Mouse (Mus musculus) C3H10T1/2 (cell line): Measurements from ENCODE around the gene Slamf8. TPM values are rescaled to one million over a fixed set of nuclear protein-coding genes. Genes with fewer than 3 reads are reported as not detected.

Experiments
- polyA plus RNA-seq, 2 experiments: library from polyadenylated mRNA; unstranded; fragments of >200 nt; fragmentation: generic; extraction: Trizol; gene quantifications; one replicate each; pipeline ENCODE4 v1.2.1; 2012; ENCODE audit warnings: missing spikeins in 2 of 2

Gene Slamf8
- under 1 TPM in 1 of 2 experiments, not detected in 1; 0.18 TPM for polyA plus RNA-seq

GRCm38 (mm10) chr1:172590385-172590784 is at the start of gene Slamf8:
Slamf8 (minus strand) TSS chr1:172590568.

DNA sequence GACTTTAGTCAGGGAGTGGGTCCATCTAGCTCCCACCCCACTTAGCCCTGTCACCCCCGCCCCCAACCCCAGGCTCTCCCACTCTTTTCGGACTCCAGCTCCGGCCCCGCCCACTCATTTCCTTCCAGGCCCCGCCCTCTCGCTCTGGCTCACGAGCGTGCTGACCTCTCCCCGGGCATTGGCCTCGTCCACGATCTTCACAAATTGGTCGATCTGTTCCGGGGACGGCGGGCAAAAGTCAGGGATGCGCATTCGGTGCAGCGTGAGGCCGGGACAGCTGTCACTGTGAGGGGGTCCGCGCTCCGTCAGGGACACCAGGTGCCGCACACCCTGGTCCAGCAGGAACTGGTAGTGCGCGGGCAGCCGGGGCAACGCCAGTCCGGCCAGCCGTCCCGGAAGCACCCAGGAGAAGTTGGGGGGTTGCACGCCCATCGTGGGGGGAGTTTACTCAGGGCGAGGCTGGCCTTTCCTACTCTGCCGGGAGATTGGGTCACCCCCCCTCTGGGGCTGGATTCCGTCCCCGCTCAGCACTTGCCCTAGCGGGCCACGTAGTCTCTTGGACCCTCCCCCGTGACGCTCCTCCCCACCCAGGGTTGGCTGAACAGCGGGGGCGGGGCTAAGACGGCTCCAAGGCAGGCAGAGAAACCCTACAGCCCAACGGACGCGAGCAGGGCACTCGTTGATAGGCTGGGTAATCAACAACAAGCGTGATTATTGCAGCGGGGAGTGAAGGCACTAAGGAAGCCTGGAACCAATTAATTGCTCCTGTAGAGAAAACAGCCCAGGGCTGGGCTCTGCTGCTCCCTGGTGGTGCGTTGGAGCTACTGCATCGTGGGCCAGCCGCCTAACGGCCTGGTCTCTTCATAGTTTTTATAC is 42.3 kb upstream of the Slamf8 start, which contains the start of gene Dusp23:
Gene Dusp23, minus strand, starts transcription at position 512 of the 876 bp plus-strand sequence.

DNA sequence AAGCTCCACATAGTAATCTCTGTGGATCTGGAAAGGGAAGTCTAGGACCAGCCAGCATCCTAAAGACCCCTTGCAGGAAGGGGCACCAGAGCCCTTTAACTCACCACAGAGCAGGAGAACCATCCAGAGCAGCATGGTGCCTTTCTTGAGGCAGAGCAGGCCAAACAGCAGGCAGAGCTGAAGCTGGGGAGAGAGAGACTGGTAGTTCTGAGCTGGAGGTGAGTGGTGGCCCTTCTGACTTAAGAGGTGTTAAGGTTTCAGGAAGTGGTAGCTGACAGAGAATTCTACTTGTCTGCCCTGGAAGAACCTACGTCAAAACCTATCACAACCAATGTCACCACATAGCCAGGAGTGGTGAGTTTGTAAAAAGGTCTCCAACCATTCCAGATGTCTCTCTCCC is 12.0 kb upstream of the Slamf8 start, which contains the start of gene Fcrl6:
Gene Fcrl6, minus strand, starts transcription at position 226 of the 400 bp plus-strand sequence.

GRCm38 (mm10) chr1:172555638-172556037 is 34.7 kb downstream of the Slamf8 start, which contains the start of gene Vsig8:
Vsig8 (plus strand) TSS chr1:172555938.

Other genes starting within 250 kb of the Slamf8 start
- gene Kcnj10, start 249.4 kb downstream of the Slamf8 start, polyA plus RNA-seq, result under 1 TPM in 1 of 2 experiments, not detected in 1; 0.01 TPM
- 1 to 10 TPM in 1 of 2 experiments, under 1 TPM in 1; 0.43 to 1.8 TPM for gene Pigm, start 214.0 kb downstream of the Slamf8 start, polyA plus RNA-seq
- gene Slamf9, start 115.2 kb downstream of the Slamf8 start, polyA plus RNA-seq, result not detected
- gene Igsf9, start 108.8 kb downstream of the Slamf8 start, polyA plus RNA-seq, result 1 to 10 TPM in 1 of 2 experiments, under 1 TPM in 1; 0.41 to 3.1 TPM
- gene Tagln2, start 90.5 kb downstream of the Slamf8 start, polyA plus RNA-seq, result 100 to 1,000 TPM; 218 to 523 TPM
- under 1 TPM in 1 of 2 experiments, not detected in 1; 0.01 TPM for gene Cfap45, start 69.8 kb downstream of the Slamf8 start, polyA plus RNA-seq
- gene Vsig8, start 34.6 kb downstream of the Slamf8 start, polyA plus RNA-seq, result under 1 TPM in 1 of 2 experiments, not detected in 1; 0.09 TPM
- not detected for gene Fcrl6, start 12.0 kb upstream of the Slamf8 start, polyA plus RNA-seq
- 1 to 10 TPM; 2.5 to 5.6 TPM for gene Dusp23, start 42.4 kb upstream of the Slamf8 start, polyA plus RNA-seq
- gene Crp, start 107.5 kb upstream of the Slamf8 start, polyA plus RNA-seq, result not detected